Mouse (Mus musculus): ENCODE results near the gene Lrrc1. TPM values are rescaled to one million over a fixed set of nuclear protein-coding genes. Genes with fewer than 3 reads are reported as not detected.
A peak's percentile ranks its signal among the peaks of the same experiment; 100 is the strongest.

Gene Lrrc1
- polyA plus RNA-seq, 1 experiment from 2014 or later = 18.6 TPM

DNA sequence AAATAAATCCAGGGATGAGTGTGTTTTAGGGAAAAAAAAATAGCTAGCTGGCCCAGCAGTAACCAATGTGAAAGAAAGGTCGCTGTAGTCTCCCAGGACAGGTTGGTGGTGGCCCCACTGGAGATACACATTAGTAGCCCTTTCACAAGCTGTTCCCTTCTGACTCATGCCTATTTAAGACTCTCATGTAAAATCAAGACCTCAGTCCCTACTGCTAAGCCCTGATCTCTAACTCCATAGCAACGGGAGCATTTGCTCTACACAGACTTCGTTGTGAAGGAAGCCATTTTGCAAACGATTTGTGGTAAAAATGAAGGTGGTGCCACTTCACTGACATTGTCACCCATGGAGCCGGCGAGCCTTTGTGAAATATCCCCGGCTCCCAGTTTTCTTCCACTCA lies 134.1 kb downstream of the Lrrc1 start:
- Histone ChIP-seq H3K27ac (ENCODE audit: low read depth, low read length) (no peak overlapping the region), H3K4me1 (ENCODE audit: control insufficient read depth, insufficient read depth, low read length) (no peaks in the 10 kb centered on the region), H3K9me3 (ENCODE audit: control insufficient read depth, low read length) (no peaks in the 10 kb centered on the region), H3K36me3 (ENCODE audit: control insufficient read depth, insufficient read depth, low read length) (no peaks in the 10 kb centered on the region), H3K9ac (ENCODE audit: low read depth, low read length) (no peak overlapping the region), H3K27me3 (ENCODE audit: control insufficient read depth, insufficient read depth, low read length) (no peaks in the 10 kb centered on the region), H3K4me3 (ENCODE audit: low read length) (no peak overlapping the region), H3K4me2 (replicated peaks; ENCODE audit: low read depth, low read length) (no peak overlapping the region)
- no peak for ATAC-seq (ENCODE audit: low FRiP score, low TSS enrichment)
- 90% methylated on average over 7 of the region's 7 CpGs for WGBS

DNA sequence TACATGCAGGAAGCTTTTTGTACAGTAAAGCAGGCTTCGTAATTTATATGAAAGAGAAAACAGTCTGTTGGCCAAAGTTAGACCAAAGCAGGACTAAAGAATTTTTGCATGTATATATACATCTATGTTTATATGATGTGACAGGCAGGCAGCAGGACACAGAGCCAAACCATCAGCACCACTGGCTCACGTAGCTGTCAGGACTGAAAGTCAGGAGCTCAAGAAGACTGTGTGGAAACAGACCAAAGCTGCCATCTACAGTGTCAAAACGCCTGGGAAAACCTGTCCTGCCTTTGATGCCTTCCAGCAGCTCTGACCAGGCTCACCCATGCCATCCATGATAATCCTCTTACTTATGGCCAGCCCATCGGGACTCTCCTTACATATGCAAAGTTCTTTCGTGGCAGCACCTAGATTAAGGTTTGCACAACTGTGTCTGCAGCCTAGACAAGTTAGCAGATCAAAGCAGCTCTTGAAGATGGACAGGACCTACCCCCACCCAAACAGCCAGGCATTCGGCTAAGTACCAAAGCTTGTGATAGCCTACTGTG lies 136.5 kb downstream of the Lrrc1 start:
- Histone ChIP-seq H3K36me3 (ENCODE audit: control insufficient read depth, insufficient read depth, low read length) (no peaks in the 10 kb centered on the region), H3K9ac (ENCODE audit: low read depth, low read length) (no peak overlapping the region), H3K4me2 (replicated peaks; ENCODE audit: low read depth, low read length) (no peak overlapping the region), H3K9me3 (ENCODE audit: control insufficient read depth, low read length) (no peaks in the 10 kb centered on the region), H3K27ac (ENCODE audit: low read depth, low read length) (no peak overlapping the region), H3K27me3 (ENCODE audit: control insufficient read depth, insufficient read depth, low read length) (no peaks in the 10 kb centered on the region), H3K4me1 (ENCODE audit: control insufficient read depth, insufficient read depth, low read length) (no peaks in the 10 kb centered on the region), H3K4me3 (ENCODE audit: low read length) (no peak overlapping the region)
- no peak for ATAC-seq (ENCODE audit: low FRiP score, low TSS enrichment)
- 57% methylated on average over 6 of the region's 6 CpGs for WGBS

DNA sequence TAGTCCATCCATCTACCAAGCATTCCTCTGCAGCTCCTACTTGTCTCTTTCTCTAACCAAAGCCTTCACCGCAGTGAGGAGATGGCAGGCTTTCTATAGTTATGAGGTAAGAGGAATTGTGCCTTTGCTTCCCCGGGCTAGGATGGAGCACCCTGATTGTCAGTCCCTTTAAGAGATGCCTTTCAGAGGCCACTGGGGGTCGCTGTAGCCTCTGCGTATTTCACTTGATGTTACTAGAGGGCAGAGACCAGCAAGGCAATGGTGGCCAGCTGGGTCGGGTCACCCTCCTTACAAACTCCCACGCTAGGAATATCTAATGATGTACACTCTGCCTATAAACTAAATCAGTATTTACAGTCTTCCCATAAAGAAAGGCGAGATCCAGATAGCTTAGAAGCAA lies 137.8 kb downstream of the Lrrc1 start:
- H3K9me3 ChIP-seq (ENCODE audit: control insufficient read depth, low read length) = no peaks in the 10 kb centered on the region
- H3K4me3 ChIP-seq (ENCODE audit: low read length) = no peak overlapping the region
- H3K27ac ChIP-seq (ENCODE audit: low read depth, low read length) = no peak overlapping the region
- ATAC-seq (ENCODE audit: low FRiP score, low TSS enrichment) = peak; percentile 73; the same call in 1 of the 2 replicates
- no peak overlapping the region for H3K4me2 ChIP-seq (replicated peaks; ENCODE audit: low read depth, low read length)
- H3K36me3 ChIP-seq (ENCODE audit: control insufficient read depth, insufficient read depth, low read length) = no peaks in the 10 kb centered on the region
- no peak overlapping the region for H3K9ac ChIP-seq (ENCODE audit: low read depth, low read length)
- H3K27me3 ChIP-seq (ENCODE audit: control insufficient read depth, insufficient read depth, low read length) = no peaks in the 10 kb centered on the region
- WGBS = 49% methylated on average over 7 of the region's 7 CpGs
- H3K4me1 ChIP-seq (ENCODE audit: control insufficient read depth, insufficient read depth, low read length) = no peaks in the 10 kb centered on the region

DNA sequence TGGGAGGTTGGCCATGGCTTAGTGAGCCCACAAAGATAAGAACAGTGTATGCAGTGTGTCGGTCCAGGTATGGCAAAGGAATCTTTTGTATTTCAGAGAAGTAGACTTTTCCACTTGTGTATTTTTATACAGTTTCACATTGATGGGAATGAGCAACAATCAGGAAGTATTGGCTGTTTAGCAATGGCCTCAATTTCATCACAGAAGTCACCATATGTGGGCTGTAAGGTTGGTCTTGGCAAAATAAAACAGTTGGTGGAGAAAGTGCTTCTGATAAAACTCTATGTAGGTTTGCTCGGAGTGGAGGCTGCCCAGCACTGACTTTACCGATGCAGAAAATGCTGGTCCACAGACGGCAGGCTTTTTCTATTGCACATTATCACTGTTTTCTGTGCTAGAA lies 140.2 kb downstream of the Lrrc1 start:
- H3K4me2 ChIP-seq (replicated peaks; ENCODE audit: low read depth, low read length) = no peak overlapping the region
- no peaks in the 10 kb centered on the region for H3K4me1 ChIP-seq (ENCODE audit: control insufficient read depth, insufficient read depth, low read length)
- ATAC-seq (ENCODE audit: low FRiP score, low TSS enrichment) = no peak
- no peak overlapping the region for H3K27ac ChIP-seq (ENCODE audit: low read depth, low read length)
- H3K36me3 ChIP-seq (ENCODE audit: control insufficient read depth, insufficient read depth, low read length) = no peaks in the 10 kb centered on the region
- H3K4me3 ChIP-seq (ENCODE audit: low read length) = no peak overlapping the region
- no peaks in the 10 kb centered on the region for H3K9me3 ChIP-seq (ENCODE audit: control insufficient read depth, low read length)
- no peaks in the 10 kb centered on the region for H3K27me3 ChIP-seq (ENCODE audit: control insufficient read depth, insufficient read depth, low read length)
- 81% methylated on average over 4 of the region's 4 CpGs for WGBS
- H3K9ac ChIP-seq (ENCODE audit: low read depth, low read length) = no peak overlapping the region

DNA sequence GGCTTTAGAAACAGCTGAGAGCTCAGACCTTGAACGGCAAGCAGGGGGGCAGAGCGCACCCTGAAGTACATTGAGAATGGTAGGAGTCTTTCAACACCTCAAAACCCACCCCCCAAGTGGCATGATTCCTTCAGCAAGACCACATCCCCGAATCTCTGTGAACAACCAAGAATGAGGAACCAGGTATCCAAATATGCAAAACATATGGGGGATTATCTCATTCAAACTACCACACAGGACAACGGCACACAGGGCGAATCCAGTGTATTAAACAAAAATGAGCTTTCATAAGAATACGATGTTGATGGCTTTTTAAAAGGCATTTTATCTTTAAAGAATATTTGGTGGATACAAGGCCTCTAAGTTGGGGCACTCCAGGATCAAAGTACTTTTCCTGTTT lies 140.7 kb downstream of the Lrrc1 start:
- Histone ChIP-seq H3K4me3 (ENCODE audit: low read length) (no peak overlapping the region), H3K27me3 (ENCODE audit: control insufficient read depth, insufficient read depth, low read length) (no peaks in the 10 kb centered on the region), H3K9ac (ENCODE audit: low read depth, low read length) (no peak overlapping the region), H3K27ac (ENCODE audit: low read depth, low read length) (no peak overlapping the region), H3K4me1 (ENCODE audit: control insufficient read depth, insufficient read depth, low read length) (no peaks in the 10 kb centered on the region), H3K9me3 (ENCODE audit: control insufficient read depth, low read length) (no peaks in the 10 kb centered on the region), H3K36me3 (ENCODE audit: control insufficient read depth, insufficient read depth, low read length) (no peaks in the 10 kb centered on the region), H3K4me2 (replicated peaks; ENCODE audit: low read depth, low read length) (no peak overlapping the region)
- ATAC-seq (ENCODE audit: low FRiP score, low TSS enrichment) = no peak
- 89% methylated on average over 6 of the region's 6 CpGs for WGBS

DNA sequence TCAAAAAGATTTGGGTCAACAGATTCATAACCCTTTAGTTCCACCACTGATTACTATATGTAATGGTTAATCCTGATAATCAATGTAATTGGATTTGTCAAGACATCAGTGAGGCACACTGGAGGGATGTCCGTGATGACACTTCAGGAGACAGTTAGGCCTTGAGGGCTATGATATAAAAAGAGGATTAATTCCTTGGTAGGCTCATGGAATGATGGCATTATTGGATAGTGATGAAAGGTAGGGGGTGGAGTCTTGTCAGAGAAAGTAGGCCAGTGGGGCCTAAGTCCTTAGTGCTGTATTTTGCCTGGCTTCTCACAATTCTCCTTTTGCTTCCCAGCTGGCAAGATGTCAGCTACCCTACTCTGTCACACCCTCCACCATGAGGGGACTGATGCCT lies 141.7 kb downstream of the Lrrc1 start:
- no peak overlapping the region for H3K27ac ChIP-seq (ENCODE audit: low read depth, low read length)
- no peaks in the 10 kb centered on the region for H3K27me3 ChIP-seq (ENCODE audit: control insufficient read depth, insufficient read depth, low read length)
- no peaks in the 10 kb centered on the region for H3K36me3 ChIP-seq (ENCODE audit: control insufficient read depth, insufficient read depth, low read length)
- H3K4me1 ChIP-seq (ENCODE audit: control insufficient read depth, insufficient read depth, low read length) = no peaks in the 10 kb centered on the region
- H3K4me3 ChIP-seq (ENCODE audit: low read length) = no peak overlapping the region
- no peak overlapping the region for H3K9ac ChIP-seq (ENCODE audit: low read depth, low read length)
- no peaks in the 10 kb centered on the region for H3K9me3 ChIP-seq (ENCODE audit: control insufficient read depth, low read length)
- no peak overlapping the region for H3K4me2 ChIP-seq (replicated peaks; ENCODE audit: low read depth, low read length)
- 91% methylated on average over 1 of the region's 1 CpGs for WGBS
- no peak for ATAC-seq (ENCODE audit: low FRiP score, low TSS enrichment)

DNA sequence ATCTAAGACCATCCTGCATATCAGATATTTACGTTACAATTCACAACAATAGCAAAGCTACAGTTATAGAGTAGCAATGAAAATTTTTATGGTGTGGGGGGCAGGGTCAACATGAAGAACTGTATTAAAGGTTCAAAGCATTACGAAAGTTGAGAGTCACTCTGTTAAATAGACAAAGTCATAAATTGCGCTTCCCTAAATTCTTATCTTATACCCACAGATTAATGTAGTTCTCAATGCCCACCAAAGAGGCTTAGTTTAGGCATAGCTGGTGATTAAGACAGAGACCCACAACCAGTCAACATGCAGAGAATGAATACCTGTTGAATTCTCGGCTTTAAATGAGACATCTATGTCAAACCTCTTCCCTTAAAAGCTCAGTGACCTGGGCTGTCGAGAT lies 144.9 kb downstream of the Lrrc1 start:
- Histone ChIP-seq H3K9ac (ENCODE audit: low read depth, low read length) (no peak overlapping the region), H3K4me3 (ENCODE audit: low read length) (no peak overlapping the region), H3K36me3 (ENCODE audit: control insufficient read depth, insufficient read depth, low read length) (no peaks in the 10 kb centered on the region), H3K27ac (ENCODE audit: low read depth, low read length) (no peak overlapping the region), H3K9me3 (ENCODE audit: control insufficient read depth, low read length) (no peaks in the 10 kb centered on the region), H3K4me2 (replicated peaks; ENCODE audit: low read depth, low read length) (no peak overlapping the region), H3K4me1 (ENCODE audit: control insufficient read depth, insufficient read depth, low read length) (no peaks in the 10 kb centered on the region), H3K27me3 (ENCODE audit: control insufficient read depth, insufficient read depth, low read length) (no peaks in the 10 kb centered on the region)
- ATAC-seq (ENCODE audit: low FRiP score, low TSS enrichment) = no peak
- 89% methylated on average over 5 of the region's 5 CpGs for WGBS

DNA sequence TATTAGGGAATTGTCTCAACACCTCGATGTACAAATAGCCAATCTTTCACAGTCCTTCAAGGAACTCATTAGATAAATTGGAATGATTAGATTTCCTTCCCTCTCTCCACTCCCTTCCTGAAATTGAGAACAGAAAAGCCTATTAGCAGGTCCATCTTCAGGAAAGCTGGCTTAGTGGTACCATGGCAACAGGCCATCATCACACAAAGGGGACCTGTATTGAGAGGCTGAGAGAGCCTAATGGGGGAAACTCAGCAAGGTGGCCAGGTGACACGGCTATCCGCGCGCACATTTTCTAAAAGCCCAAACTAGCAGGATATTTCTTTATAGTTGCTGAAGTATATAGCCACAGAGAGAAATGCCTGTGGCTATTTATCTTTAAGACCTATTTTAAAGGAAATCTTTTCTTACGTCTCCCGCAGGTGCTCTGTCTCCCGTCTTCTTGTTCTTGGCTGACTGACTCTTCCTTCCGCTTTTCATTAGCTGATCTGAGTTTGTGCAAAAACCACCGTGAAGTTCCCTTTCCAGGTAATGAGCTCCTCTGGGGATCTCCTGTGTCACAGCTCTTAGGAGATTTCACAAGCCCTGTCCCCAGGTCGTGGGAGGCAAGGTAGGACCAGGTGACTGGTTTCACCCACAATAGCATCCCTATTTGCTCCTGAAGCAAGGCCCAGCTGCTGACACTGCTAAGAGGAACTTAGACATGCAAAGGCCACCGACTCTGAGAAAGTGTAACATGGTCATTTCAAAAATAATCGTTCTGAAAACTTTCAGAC lies 145.6 kb downstream of the Lrrc1 start:
- Histone ChIP-seq H3K4me3 (ENCODE audit: low read length) (no peak overlapping the region), H3K36me3 (ENCODE audit: control insufficient read depth, insufficient read depth, low read length) (no peaks in the 10 kb centered on the region), H3K4me2 (replicated peaks; ENCODE audit: low read depth, low read length) (no peak overlapping the region), H3K4me1 (ENCODE audit: control insufficient read depth, insufficient read depth, low read length) (no peaks in the 10 kb centered on the region), H3K9me3 (ENCODE audit: control insufficient read depth, low read length) (no peaks in the 10 kb centered on the region), H3K27ac (ENCODE audit: low read depth, low read length) (no peak overlapping the region), H3K27me3 (ENCODE audit: control insufficient read depth, insufficient read depth, low read length) (no peaks in the 10 kb centered on the region), H3K9ac (ENCODE audit: low read depth, low read length) (no peak overlapping the region)
- 73% methylated on average over 13 of the region's 13 CpGs for WGBS
- ATAC-seq (ENCODE audit: low FRiP score, low TSS enrichment) = no peak

DNA sequence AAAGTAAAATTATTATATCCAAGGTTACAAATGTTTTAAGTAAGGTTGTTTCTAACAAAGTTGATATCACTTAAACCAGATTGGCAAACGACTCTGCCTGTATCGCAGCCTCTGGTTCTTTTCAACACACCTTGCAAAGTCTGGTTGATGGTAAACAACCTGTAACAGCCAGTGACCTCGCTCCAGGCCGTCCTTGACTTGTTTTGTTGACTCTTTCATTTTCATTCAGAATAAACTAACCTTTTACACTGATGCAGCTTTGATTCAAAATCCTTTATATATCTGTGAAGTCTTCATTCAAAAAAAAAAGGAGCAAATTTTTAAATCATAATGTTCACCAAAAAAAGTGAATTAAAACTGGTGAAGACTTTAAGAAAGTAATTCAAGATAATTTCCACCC lies 147.6 kb downstream of the Lrrc1 start:
- Histone ChIP-seq H3K4me1 (ENCODE audit: control insufficient read depth, insufficient read depth, low read length) (no peaks in the 10 kb centered on the region), H3K27ac (ENCODE audit: low read depth, low read length) (no peak overlapping the region), H3K4me2 (replicated peaks; ENCODE audit: low read depth, low read length) (no peak overlapping the region), H3K9me3 (ENCODE audit: control insufficient read depth, low read length) (no peaks in the 10 kb centered on the region), H3K9ac (ENCODE audit: low read depth, low read length) (no peak overlapping the region), H3K36me3 (ENCODE audit: control insufficient read depth, insufficient read depth, low read length) (no peaks in the 10 kb centered on the region), H3K4me3 (ENCODE audit: low read length) (no peak overlapping the region), H3K27me3 (ENCODE audit: control insufficient read depth, insufficient read depth, low read length) (no peaks in the 10 kb centered on the region)
- no peak for ATAC-seq (ENCODE audit: low FRiP score, low TSS enrichment)
- WGBS = 82% methylated on average over 4 of the region's 4 CpGs
